Mouse (Mus musculus): ENCODE measurements around the gene Fgf11. TPM values are rescaled to one million over a fixed set of nuclear protein-coding genes. Genes with fewer than 3 reads are reported as not detected.

The Fgf11 gene
- polyA plus RNA-seq, 1 experiment from 2014 or later, result 8.7 TPM

Other genes with a start within 250 kb of the Fgf11 start
- 113 and 126 TPM in 2 replicates for gene Efnb3, start 241.7 kb downstream of the Fgf11 start, polyA plus RNA-seq (2015; fragmentation: Nextera tagmentation; extraction: Ambion mirVana)
- gene Wrap53, start 221.6 kb downstream of the Fgf11 start, polyA plus RNA-seq (2015; fragmentation: Nextera tagmentation; extraction: Ambion mirVana), result 18.1 and 18.8 TPM in 2 replicates
- gene Trp53, start 221.5 kb downstream of the Fgf11 start, polyA plus RNA-seq (2015; fragmentation: Nextera tagmentation; extraction: Ambion mirVana), result 51.8 and 85.1 TPM in 2 replicates
- gene Atp1b2, start 195.9 kb downstream of the Fgf11 start, polyA plus RNA-seq (2015; fragmentation: Nextera tagmentation; extraction: Ambion mirVana), result 76.7 and 77.0 TPM in 2 replicates
- not detected in 2 replicates for gene Shbg, start 184.0 kb downstream of the Fgf11 start, polyA plus RNA-seq (2015; fragmentation: Nextera tagmentation; extraction: Ambion mirVana)
- gene Sat2, start 179.8 kb downstream of the Fgf11 start, polyA plus RNA-seq (2015; fragmentation: Nextera tagmentation; extraction: Ambion mirVana), result 22.0 and 24.7 TPM in 2 replicates
- gene Fxr2, start 168.9 kb downstream of the Fgf11 start, polyA plus RNA-seq (2015; fragmentation: Nextera tagmentation; extraction: Ambion mirVana), result 32.5 and 38.7 TPM in 2 replicates
- gene Sox15, start 146.5 kb downstream of the Fgf11 start, polyA plus RNA-seq (2015; fragmentation: Nextera tagmentation; extraction: Ambion mirVana), result not detected in 2 replicates
- 95.1 and 101 TPM in 2 replicates for gene Mpdu1, start 139.2 kb downstream of the Fgf11 start, polyA plus RNA-seq (2015; fragmentation: Nextera tagmentation; extraction: Ambion mirVana)
- gene Cd68, start 135.7 kb downstream of the Fgf11 start, polyA plus RNA-seq (2015; fragmentation: Nextera tagmentation; extraction: Ambion mirVana), result 9.0 and 13.0 TPM in 2 replicates
- gene Eif4a1, start 129.4 kb downstream of the Fgf11 start, polyA plus RNA-seq (2015; fragmentation: Nextera tagmentation; extraction: Ambion mirVana), result 437 and 477 TPM in 2 replicates
- 90.8 and 109 TPM in 2 replicates for gene Senp3, start 119.8 kb downstream of the Fgf11 start, polyA plus RNA-seq (2015; fragmentation: Nextera tagmentation; extraction: Ambion mirVana)
- gene Tnfsf13, start 116.1 kb downstream of the Fgf11 start, polyA plus RNA-seq (2015; fragmentation: Nextera tagmentation; extraction: Ambion mirVana), result 0.19 and 0.43 TPM in 2 replicates
- 4.1 and 5.3 TPM in 2 replicates for gene Tnfsf12, start 106.0 kb downstream of the Fgf11 start, polyA plus RNA-seq (2015; fragmentation: Nextera tagmentation; extraction: Ambion mirVana)
- 1.8 and 2.3 TPM in 2 replicates for gene Tnfsfm13, start 105.8 kb downstream of the Fgf11 start, polyA plus RNA-seq (2015; fragmentation: Nextera tagmentation; extraction: Ambion mirVana)
- 13.2 and 18.7 TPM in 2 replicates for gene Polr2a, start 43.2 kb downstream of the Fgf11 start, polyA plus RNA-seq (2015; fragmentation: Nextera tagmentation; extraction: Ambion mirVana)
- 0.19 TPM in 1 of 2 replicates, not detected in the other for gene Slc35g3, start 39.9 kb downstream of the Fgf11 start, polyA plus RNA-seq (2015; fragmentation: Nextera tagmentation; extraction: Ambion mirVana)
- 4.7 and 5.3 TPM in 2 replicates for gene Zbtb4, start 35.9 kb downstream of the Fgf11 start, polyA plus RNA-seq (2015; fragmentation: Nextera tagmentation; extraction: Ambion mirVana)
- gene Chrnb1, start 5.9 kb downstream of the Fgf11 start, polyA plus RNA-seq (2015; fragmentation: Nextera tagmentation; extraction: Ambion mirVana), result 2.1 and 3.0 TPM in 2 replicates
- gene Tmem102, start 3.8 kb upstream of the Fgf11 start, polyA plus RNA-seq (2015; fragmentation: Nextera tagmentation; extraction: Ambion mirVana), result 1.1 and 4.2 TPM in 2 replicates
- gene Gm39566, start 13.4 kb upstream of the Fgf11 start, polyA plus RNA-seq (2015; fragmentation: Nextera tagmentation; extraction: Ambion mirVana), result not detected in 2 replicates
- gene Spem2, start 16.6 kb upstream of the Fgf11 start, polyA plus RNA-seq (2015; fragmentation: Nextera tagmentation; extraction: Ambion mirVana), result not detected in 2 replicates
- 0.29 and 0.34 TPM in 2 replicates for gene Spem1, start 20.3 kb upstream of the Fgf11 start, polyA plus RNA-seq (2015; fragmentation: Nextera tagmentation; extraction: Ambion mirVana)
- 19.4 and 21.4 TPM in 2 replicates for gene Nlgn2, start 35.9 kb upstream of the Fgf11 start, polyA plus RNA-seq (2015; fragmentation: Nextera tagmentation; extraction: Ambion mirVana)
- gene Tmem256, start 36.7 kb upstream of the Fgf11 start, polyA plus RNA-seq (2015; fragmentation: Nextera tagmentation; extraction: Ambion mirVana), result 368 and 430 TPM in 2 replicates
- gene Plscr3, start 44.5 kb upstream of the Fgf11 start, polyA plus RNA-seq (2015; fragmentation: Nextera tagmentation; extraction: Ambion mirVana), result 44.3 and 53.1 TPM in 2 replicates
- gene Tnk1, start 56.9 kb upstream of the Fgf11 start, polyA plus RNA-seq (2015; fragmentation: Nextera tagmentation; extraction: Ambion mirVana), result 0.19 and 1.9 TPM in 2 replicates
- gene Tmem95, start 76.2 kb upstream of the Fgf11 start, polyA plus RNA-seq (2015; fragmentation: Nextera tagmentation; extraction: Ambion mirVana), result not detected in 2 replicates
- gene Kctd11, start 79.5 kb upstream of the Fgf11 start, polyA plus RNA-seq (2015; fragmentation: Nextera tagmentation; extraction: Ambion mirVana), result 2.1 and 3.2 TPM in 2 replicates
- 0.40 and 16.3 TPM in 2 replicates for gene Acap1, start 93.7 kb upstream of the Fgf11 start, polyA plus RNA-seq (2015; fragmentation: Nextera tagmentation; extraction: Ambion mirVana)
- 6.3 and 6.5 TPM in 2 replicates for gene 2810408A11Rik, start 99.1 kb upstream of the Fgf11 start, polyA plus RNA-seq (2015; fragmentation: Nextera tagmentation; extraction: Ambion mirVana)
- 15.7 and 17.0 TPM in 2 replicates for gene Neurl4, start 99.2 kb upstream of the Fgf11 start, polyA plus RNA-seq (2015; fragmentation: Nextera tagmentation; extraction: Ambion mirVana)
- 63.1 and 64.7 TPM in 2 replicates for gene Gps2, start 112.0 kb upstream of the Fgf11 start, polyA plus RNA-seq (2015; fragmentation: Nextera tagmentation; extraction: Ambion mirVana)
- 1,034 and 1,270 TPM in 2 replicates for gene Eif5a, start 120.1 kb upstream of the Fgf11 start, polyA plus RNA-seq (2015; fragmentation: Nextera tagmentation; extraction: Ambion mirVana)
- 5.0 and 6.3 TPM in 2 replicates for gene Ybx2, start 133.9 kb upstream of the Fgf11 start, polyA plus RNA-seq (2015; fragmentation: Nextera tagmentation; extraction: Ambion mirVana)
- 4.4 and 8.5 TPM in 2 replicates for gene Slc2a4, start 146.3 kb upstream of the Fgf11 start, polyA plus RNA-seq (2015; fragmentation: Nextera tagmentation; extraction: Ambion mirVana)
- 0.33 and 64.8 TPM in 2 replicates for gene Cldn7, start 162.9 kb upstream of the Fgf11 start, polyA plus RNA-seq (2015; fragmentation: Nextera tagmentation; extraction: Ambion mirVana)
- gene Ctdnep1, start 179.3 kb upstream of the Fgf11 start, polyA plus RNA-seq (2015; fragmentation: Nextera tagmentation; extraction: Ambion mirVana), result 23.6 and 27.2 TPM in 2 replicates
- 159 and 167 TPM in 2 replicates for gene Elp5, start 180.7 kb upstream of the Fgf11 start, polyA plus RNA-seq (2015; fragmentation: Nextera tagmentation; extraction: Ambion mirVana)
- 549 and 565 TPM in 2 replicates for gene Gabarap, start 189.3 kb upstream of the Fgf11 start, polyA plus RNA-seq (2015; fragmentation: Nextera tagmentation; extraction: Ambion mirVana)
- gene Phf23, start 193.9 kb upstream of the Fgf11 start, polyA plus RNA-seq (2015; fragmentation: Nextera tagmentation; extraction: Ambion mirVana), result 53.5 and 57.8 TPM in 2 replicates
- 22.6 and 25.1 TPM in 2 replicates for gene Dvl2, start 198.7 kb upstream of the Fgf11 start, polyA plus RNA-seq (2015; fragmentation: Nextera tagmentation; extraction: Ambion mirVana)
- 61.7 and 65.7 TPM in 2 replicates for gene Acadvl, start 213.6 kb upstream of the Fgf11 start, polyA plus RNA-seq (2015; fragmentation: Nextera tagmentation; extraction: Ambion mirVana)
- gene Dlg4, start 215.1 kb upstream of the Fgf11 start, polyA plus RNA-seq (2015; fragmentation: Nextera tagmentation; extraction: Ambion mirVana), result 20.1 and 24.7 TPM in 2 replicates